Mouse (Mus musculus): Measurements from ENCODE around the gene Zbtb16. TPM values are rescaled to one million over a fixed set of nuclear protein-coding genes. Genes with fewer than 3 reads are reported as not detected.
A peak's percentile ranks its signal among the peaks of the same experiment; 100 is the strongest.

Gene Zbtb16
- 7.9 and 8.0 TPM in 2 replicates for polyA plus RNA-seq (2015; fragmentation: Nextera tagmentation; extraction: Ambion mirVana)

GRCm38 (mm10) chr9:48835631-48836565 is at the start of gene Zbtb16:
Gene Zbtb16, minus strand, starts transcription at chr9:48836222.
- Histone ChIP-seq H3K4me2 (peak within 1 kb of the TSS; percentile 97), H3K27ac (peak within 1 kb of the TSS; percentile 69), H3K36me3 (replicated peaks) (no peaks in the 10 kb centered on the region), H3K4me1 (peaks cover 30% of the 10 kb centered on the region), H3K9me3 (no peaks in the 10 kb centered on the region), H3K27me3 (replicated peaks) (peaks cover 29% of the 10 kb centered on the region), H3K4me3 (peak within 1 kb of the TSS; percentile 69), H3K9ac (peak within 1 kb of the TSS; percentile 54)
- peak; percentile 87 for ATAC-seq (replicated peaks)
- under 1% methylated on average over 59 of the region's 78 CpGs for WGBS

- Histone ChIP-seq H3K4me1 (no peaks in the 10 kb centered on the region), H3K36me3 (replicated peaks) (no peaks in the 10 kb centered on the region), H3K27me3 (replicated peaks) (no peaks in the 10 kb centered on the region), H3K4me3 (no peak overlapping the region), H3K9ac (no peak overlapping the region), H3K27ac (no peak overlapping the region), H3K4me2 (no peak overlapping the region), H3K9me3 (no peaks in the 10 kb centered on the region)
- 92% methylated on average over 8 of the region's 8 CpGs for WGBS
- no peak for ATAC-seq (replicated peaks)
Observed at GRCm38 (mm10) chr9:48872896-48873295, 36.9 kb upstream of the Zbtb16 start.

GRCm38 (mm10) chr9:48866523-48867121 is 30.6 kb upstream of the Zbtb16 start:
- 43% methylated on average over 12 of the region's 12 CpGs for WGBS
- no peaks in the 10 kb centered on the region for H3K36me3 ChIP-seq (replicated peaks)
- H3K4me3 ChIP-seq, result no peak overlapping the region
- H3K9me3 ChIP-seq, result no peaks in the 10 kb centered on the region
- H3K27me3 ChIP-seq (replicated peaks), result no peaks in the 10 kb centered on the region
- H3K27ac ChIP-seq, result no peak overlapping the region
- H3K4me1 ChIP-seq, result peaks cover 9% of the 10 kb centered on the region; the same call in 1 of the 2 replicates
- ATAC-seq (replicated peaks), result no peak
- no peak overlapping the region for H3K9ac ChIP-seq
- H3K4me2 ChIP-seq, result no peak overlapping the region

GRCm38 (mm10) chr9:48865235-48865634 is 29.2 kb upstream of the Zbtb16 start:
- H3K27ac ChIP-seq, result no peak overlapping the region
- 46% methylated on average over 9 of the region's 9 CpGs for WGBS
- ATAC-seq (replicated peaks), result no peak

GRCm38 (mm10) chr9:48861481-48861880 is 25.5 kb upstream of the Zbtb16 start:
- H3K4me2 ChIP-seq, result no peak overlapping the region
- H3K9ac ChIP-seq, result no peak overlapping the region
- WGBS, result 89% methylated on average over 10 of the region's 10 CpGs
- no peaks in the 10 kb centered on the region for H3K36me3 ChIP-seq (replicated peaks)
- no peak overlapping the region for H3K4me3 ChIP-seq
- peaks cover 5% of the 10 kb centered on the region; the same call in 1 of the 2 replicates for H3K4me1 ChIP-seq
- no peaks in the 10 kb centered on the region for H3K9me3 ChIP-seq
- no peak overlapping the region for H3K27ac ChIP-seq
- H3K27me3 ChIP-seq (replicated peaks), result no peaks in the 10 kb centered on the region
- no peak for ATAC-seq (replicated peaks)

More at GRCm38 (mm10) chr9:48865235-48865634, 29.2 kb upstream of the Zbtb16 start:
- H3K4me2 ChIP-seq, result no peak overlapping the region
- H3K36me3 ChIP-seq (replicated peaks), result no peaks in the 10 kb centered on the region
- no peak overlapping the region for H3K4me3 ChIP-seq
- H3K9ac ChIP-seq, result no peak overlapping the region
- peaks cover 11% of the 10 kb centered on the region; the same call in 1 of the 2 replicates for H3K4me1 ChIP-seq
- H3K27me3 ChIP-seq (replicated peaks), result no peaks in the 10 kb centered on the region
- no peaks in the 10 kb centered on the region for H3K9me3 ChIP-seq

GRCm38 (mm10) chr9:48860526-48860845 is 24.5 kb upstream of the Zbtb16 start:
- Histone ChIP-seq H3K4me3 (no peak overlapping the region), H3K4me2 (no peak overlapping the region), H3K4me1 (peaks cover 4% of the 10 kb centered on the region; the same call in 1 of the 2 replicates), H3K9me3 (no peaks in the 10 kb centered on the region), H3K27me3 (replicated peaks) (no peaks in the 10 kb centered on the region), H3K9ac (no peak overlapping the region), H3K36me3 (replicated peaks) (no peaks in the 10 kb centered on the region), H3K27ac (no peak overlapping the region)
- peak; percentile 54; the same call in 1 of the 2 replicates for ATAC-seq (replicated peaks)
- WGBS, result 4% methylated on average over 6 of the region's 6 CpGs

GRCm38 (mm10) chr9:48859828-48860525 is 24.0 kb upstream of the Zbtb16 start:
- ATAC-seq (replicated peaks), result peak; percentile 20; the same call in 1 of the 2 replicates
- 17% methylated on average over 10 of the region's 10 CpGs for WGBS
- Histone ChIP-seq H3K9me3 (no peaks in the 10 kb centered on the region), H3K27me3 (replicated peaks) (no peaks in the 10 kb centered on the region), H3K27ac (no peak overlapping the region), H3K4me2 (no peak overlapping the region), H3K36me3 (replicated peaks) (no peaks in the 10 kb centered on the region), H3K4me1 (peaks cover 4% of the 10 kb centered on the region; the same call in 1 of the 2 replicates), H3K4me3 (no peak overlapping the region), H3K9ac (no peak overlapping the region)

GRCm38 (mm10) chr9:48857944-48858343 is 21.9 kb upstream of the Zbtb16 start:
- no peak for ATAC-seq (replicated peaks)
- Histone ChIP-seq H3K27ac (no peak overlapping the region), H3K4me2 (no peak overlapping the region), H3K36me3 (replicated peaks) (no peaks in the 10 kb centered on the region), H3K9me3 (no peaks in the 10 kb centered on the region), H3K4me1 (peaks cover 4% of the 10 kb centered on the region; the same call in 1 of the 2 replicates), H3K4me3 (no peak overlapping the region), H3K9ac (no peak overlapping the region), H3K27me3 (replicated peaks) (no peaks in the 10 kb centered on the region)
- 80% methylated on average over 7 of the region's 7 CpGs for WGBS

- Histone ChIP-seq H3K4me2 (no peak overlapping the region), H3K27ac (no peak overlapping the region), H3K9ac (no peak overlapping the region), H3K27me3 (replicated peaks) (no peaks in the 10 kb centered on the region), H3K9me3 (no peaks in the 10 kb centered on the region), H3K4me1 (peaks cover 4% of the 10 kb centered on the region; the same call in 1 of the 2 replicates), H3K4me3 (no peak overlapping the region), H3K36me3 (replicated peaks) (no peaks in the 10 kb centered on the region)
- ATAC-seq (replicated peaks), result no peak
- WGBS, result 84% methylated on average over 4 of the region's 4 CpGs
Observed at GRCm38 (mm10) chr9:48856240-48856639, 20.2 kb upstream of the Zbtb16 start.

GRCm38 (mm10) chr9:48849531-48849930 is 13.5 kb upstream of the Zbtb16 start:
- Histone ChIP-seq H3K27me3 (replicated peaks) (no peaks in the 10 kb centered on the region), H3K9me3 (no peaks in the 10 kb centered on the region), H3K4me1 (no peaks in the 10 kb centered on the region), H3K4me3 (no peak overlapping the region), H3K36me3 (replicated peaks) (no peaks in the 10 kb centered on the region), H3K4me2 (no peak overlapping the region), H3K9ac (no peak overlapping the region), H3K27ac (no peak overlapping the region)
- 90% methylated on average over 5 of the region's 5 CpGs for WGBS
- no peak for ATAC-seq (replicated peaks)

- no peak overlapping the region for H3K4me3 ChIP-seq
- no peak for ATAC-seq (replicated peaks)
Observed at GRCm38 (mm10) chr9:48839568-48839967, 3.5 kb upstream of the Zbtb16 start.

GRCm38 (mm10) chr9:48838346-48838745 is 2.3 kb upstream of the Zbtb16 start:
- Histone ChIP-seq H3K4me3 (no peak overlapping the region), H3K27me3 (replicated peaks) (peaks cover 22% of the 10 kb centered on the region), H3K36me3 (replicated peaks) (no peaks in the 10 kb centered on the region), H3K4me2 (no peak overlapping the region), H3K4me1 (peaks cover 30% of the 10 kb centered on the region), H3K27ac (no peak overlapping the region), H3K9ac (no peak overlapping the region), H3K9me3 (no peaks in the 10 kb centered on the region)
- 52% methylated on average over 4 of the region's 4 CpGs for WGBS
- ATAC-seq (replicated peaks), result no peak

More at GRCm38 (mm10) chr9:48839568-48839967, 3.5 kb upstream of the Zbtb16 start:
- WGBS, result 94% methylated on average over 3 of the region's 3 CpGs
- Histone ChIP-seq H3K9me3 (no peaks in the 10 kb centered on the region), H3K27me3 (replicated peaks) (peaks cover 10% of the 10 kb centered on the region; the same call in 1 of the 2 replicates), H3K27ac (no peak overlapping the region), H3K4me2 (no peak overlapping the region), H3K4me1 (peaks cover 23% of the 10 kb centered on the region), H3K36me3 (replicated peaks) (no peaks in the 10 kb centered on the region), H3K9ac (no peak overlapping the region)

All from midbrain, embryonic 15.5 days (tissue).